Mouse (Mus musculus) megakaryocyte, embryonic 14.5 days (primary cell): ENCODE measurements around the gene Phykpl. TPM values are rescaled to one million over a fixed set of nuclear protein-coding genes. Genes with fewer than 3 reads are reported as not detected.

ENCODE experiments used
- H3K27me3 ChIP-seq: replicated peaks from 2 replicates; pipeline ENCODE3; 2012; ENCODE audit warnings: inconsistent platforms
- H3K36me3 ChIP-seq: replicated peaks from 2 replicates; pipeline ENCODE3; 2012; ENCODE audit warnings: low read length, inconsistent platforms, mixed read lengths
- H3K4me1 ChIP-seq: 2 replicates; pipeline ENCODE4 v1.6.1; 2012; ENCODE audit warnings: inconsistent platforms
- H3K4me3 ChIP-seq: replicated peaks from 2 replicates; pipeline ENCODE3; 2012; ENCODE audit warnings: moderate library complexity, mild to moderate bottlenecking, inconsistent platforms
- H3K9me3 ChIP-seq: 2 replicates; pipeline ENCODE4 v1.6.1; 2012; ENCODE audit warnings: inconsistent platforms
- FLI1 ChIP-seq: IDR thresholded peaks from 2 replicates; pipeline ENCODE4 v1.6.1; 2012; ENCODE audit warnings: low read length, inconsistent platforms, mixed read lengths
- GATA1 ChIP-seq: IDR thresholded peaks from 3 replicates; pipeline ENCODE4 v1.6.1; 2012; ENCODE audit warnings: mixed read lengths, low read length, inconsistent platforms, borderline replicate concordance
- polyA plus RNA-seq: library from polyadenylated mRNA; stranded (reverse); fragments of >175 nt; gene quantifications from 2 replicates; pipeline ENCODE4 v1.2.3, GENCODE M21; 2012; ENCODE audit warnings: low replicate concordance; ENCODE audit not compliant: insufficient read depth

Gene Phykpl
- 10.1 and 21.6 TPM in 2 replicates for polyA plus RNA-seq

DNA sequence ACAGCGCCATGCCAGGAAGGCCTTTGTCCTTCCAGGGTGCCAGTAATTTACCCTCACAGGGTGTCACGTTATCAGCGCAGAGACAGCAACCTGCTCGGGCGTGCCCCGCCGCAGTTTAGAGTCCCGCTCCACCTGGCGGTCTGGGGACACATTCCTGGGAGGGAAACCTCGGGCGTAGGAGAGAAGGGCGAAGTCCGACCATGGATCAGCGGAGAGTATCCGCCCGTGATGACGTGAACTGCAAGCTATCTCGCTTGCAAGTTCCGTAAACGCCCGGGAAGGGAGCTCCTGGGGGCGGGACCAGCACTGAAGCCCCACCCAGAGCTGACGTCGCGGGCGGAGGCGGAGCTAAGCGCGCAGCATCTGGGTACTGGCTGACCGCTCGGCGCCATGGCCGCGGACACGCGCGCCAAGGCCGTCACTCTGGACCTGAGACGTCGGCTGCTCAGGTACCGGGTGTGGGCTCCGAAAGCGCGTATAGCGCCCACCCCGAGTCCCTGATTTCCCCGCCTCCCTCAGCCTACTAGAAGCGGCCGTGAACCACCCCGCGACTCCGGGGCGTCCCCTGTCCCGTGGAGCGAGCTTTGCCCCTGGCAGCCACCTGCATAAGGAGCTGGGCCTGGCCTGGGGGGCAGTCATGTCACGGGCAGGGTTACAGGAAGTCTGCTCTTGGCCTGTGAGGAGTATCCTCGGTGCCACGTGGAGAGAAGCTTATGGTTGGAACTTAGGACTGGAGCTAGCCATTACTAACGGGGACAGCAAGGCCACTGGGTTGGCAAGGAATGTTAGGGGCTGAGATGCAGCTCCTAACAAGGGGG is at the start of gene Phykpl:
Phykpl (plus strand) TSS at position 327 of the 818 bp plus-strand sequence.
- Histone ChIP-seq H3K4me1 (peaks cover 83% of the 10 kb centered on the region), H3K9me3 (no peaks in the 10 kb centered on the region), H3K27me3 (no peaks in the 10 kb centered on the region), H3K4me3 (peak within 1 kb of the TSS; percentile 95), H3K36me3 (peaks cover 42% of the 10 kb centered on the region)
- peak; percentile 70; the same call in 1 of the 3 replicates for TF ChIP-seq GATA1
- no peak for TF ChIP-seq FLI1

DNA sequence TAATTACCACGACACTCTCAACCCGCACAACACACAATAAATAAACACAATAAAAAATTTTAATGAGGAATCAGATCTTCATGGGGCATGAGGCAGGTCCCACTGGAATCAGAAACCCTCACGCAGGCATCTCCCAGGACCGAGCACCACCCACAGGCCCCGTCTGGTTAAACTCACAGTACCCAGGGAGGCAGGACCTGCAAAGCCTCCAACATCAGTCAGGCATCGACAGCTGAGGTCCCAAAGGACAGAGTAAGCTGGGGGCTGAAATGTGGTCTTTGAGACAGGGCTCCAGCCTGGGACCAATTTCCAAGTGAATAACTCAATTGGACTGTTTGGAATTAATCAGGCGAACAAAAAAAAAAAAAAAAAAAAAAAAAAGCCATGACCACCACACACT is 46.2 kb upstream of the Phykpl start:
- no peaks in the 10 kb centered on the region for H3K36me3 ChIP-seq
- peaks cover 39% of the 10 kb centered on the region for H3K4me1 ChIP-seq
- H3K27me3 ChIP-seq, result peaks cover 9% of the 10 kb centered on the region
- no peak overlapping the region for H3K4me3 ChIP-seq
- H3K9me3 ChIP-seq, result no peaks in the 10 kb centered on the region
- no peak for TF ChIP-seq GATA1
- TF ChIP-seq FLI1, result no peak

DNA sequence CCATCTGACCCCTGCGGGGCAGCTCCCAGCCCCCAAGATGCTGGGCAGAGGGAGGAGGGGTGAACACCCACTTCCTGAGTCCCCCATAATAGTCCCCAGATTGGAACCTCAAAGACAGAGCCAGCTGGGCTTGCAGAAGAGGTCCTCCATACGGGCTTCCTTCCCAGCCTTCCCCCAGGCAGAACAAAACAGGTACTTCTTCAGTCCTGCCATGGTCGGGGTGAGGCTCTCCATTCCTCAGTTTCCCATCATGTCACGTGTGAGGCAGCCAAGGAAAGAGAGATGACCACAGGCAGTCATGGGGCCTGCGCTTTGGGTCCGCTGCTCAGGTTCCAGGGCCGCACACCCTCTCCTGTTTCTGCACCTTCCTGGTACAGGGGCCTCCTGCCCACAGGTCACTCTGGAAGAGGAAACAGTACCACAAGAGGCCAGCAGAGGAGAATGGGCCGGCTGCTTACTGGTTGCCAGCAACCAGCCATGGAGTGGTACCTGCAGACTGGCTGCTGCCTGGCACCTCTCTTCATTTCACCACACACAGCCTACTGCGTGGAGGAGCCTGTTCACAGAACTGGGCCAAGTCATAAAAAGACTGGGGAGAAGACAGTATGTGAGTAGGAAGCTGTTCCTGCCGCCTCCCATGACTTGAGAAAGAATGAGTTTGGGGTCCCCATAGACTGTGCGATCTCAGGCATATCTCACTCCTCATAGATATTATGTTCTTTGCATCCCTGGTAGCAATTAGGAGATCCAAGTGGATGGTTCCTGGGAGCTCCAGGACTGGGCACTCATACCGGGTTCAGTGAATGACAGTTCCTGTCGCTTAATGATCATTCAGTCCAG is 45.4 kb upstream of the Phykpl start:
- TF ChIP-seq FLI1 (no peak), GATA1 (no peak)
- Histone ChIP-seq H3K9me3 (no peaks in the 10 kb centered on the region), H3K36me3 (no peaks in the 10 kb centered on the region), H3K4me3 (no peak overlapping the region), H3K4me1 (peaks cover 47% of the 10 kb centered on the region), H3K27me3 (peaks cover 9% of the 10 kb centered on the region)

DNA sequence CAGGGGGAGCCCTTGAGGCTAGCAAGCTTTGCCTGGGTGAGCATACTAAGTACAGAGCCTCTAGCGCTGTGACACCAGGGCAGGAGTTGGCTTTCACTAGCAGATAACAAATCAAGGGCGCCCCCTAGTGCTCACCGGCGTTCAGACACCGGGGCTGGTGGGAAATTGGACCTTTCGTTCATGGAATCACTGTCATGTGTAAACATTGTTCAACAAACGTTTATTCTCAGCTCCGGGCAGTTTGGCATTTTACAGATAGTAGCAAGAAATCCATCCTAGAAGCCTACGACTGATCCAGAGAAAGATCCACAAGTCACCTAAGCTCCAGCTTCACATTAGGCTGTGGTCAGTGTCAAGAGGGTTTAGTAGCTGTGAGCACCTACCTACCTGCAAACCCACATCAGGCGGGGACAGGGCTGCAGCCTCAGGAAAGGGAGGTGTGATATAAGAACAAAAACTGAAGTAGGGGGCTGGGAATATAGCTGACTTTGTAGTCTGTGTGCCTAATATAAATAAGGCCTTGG is 44.7 kb upstream of the Phykpl start:
- Histone ChIP-seq H3K36me3 (no peaks in the 10 kb centered on the region), H3K27me3 (peaks cover 9% of the 10 kb centered on the region), H3K4me1 (peaks cover 54% of the 10 kb centered on the region), H3K4me3 (no peak overlapping the region), H3K9me3 (no peaks in the 10 kb centered on the region)
- TF ChIP-seq GATA1, result no peak
- no peak for TF ChIP-seq FLI1

DNA sequence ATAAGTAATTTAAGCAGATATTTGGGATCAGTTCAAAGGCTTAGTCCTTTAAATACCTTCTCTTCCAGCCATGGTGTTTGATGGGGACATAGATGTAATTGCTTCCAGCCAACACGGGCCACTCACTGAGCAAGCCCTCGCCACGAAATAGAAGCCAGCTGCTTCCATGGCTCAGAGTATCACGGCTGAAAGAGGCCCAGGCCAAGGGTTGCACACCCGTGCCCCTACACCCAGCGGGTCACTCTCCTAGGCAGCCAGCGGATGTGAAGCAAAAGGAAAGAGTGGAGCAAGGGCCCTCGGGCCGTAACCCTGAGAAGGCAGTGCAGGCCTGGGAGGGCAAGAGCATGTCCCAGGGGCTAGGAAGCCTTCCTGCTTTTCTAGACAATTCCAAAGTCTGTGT is 42.1 kb upstream of the Phykpl start:
- TF ChIP-seq FLI1 (no peak), GATA1 (no peak)

DNA sequence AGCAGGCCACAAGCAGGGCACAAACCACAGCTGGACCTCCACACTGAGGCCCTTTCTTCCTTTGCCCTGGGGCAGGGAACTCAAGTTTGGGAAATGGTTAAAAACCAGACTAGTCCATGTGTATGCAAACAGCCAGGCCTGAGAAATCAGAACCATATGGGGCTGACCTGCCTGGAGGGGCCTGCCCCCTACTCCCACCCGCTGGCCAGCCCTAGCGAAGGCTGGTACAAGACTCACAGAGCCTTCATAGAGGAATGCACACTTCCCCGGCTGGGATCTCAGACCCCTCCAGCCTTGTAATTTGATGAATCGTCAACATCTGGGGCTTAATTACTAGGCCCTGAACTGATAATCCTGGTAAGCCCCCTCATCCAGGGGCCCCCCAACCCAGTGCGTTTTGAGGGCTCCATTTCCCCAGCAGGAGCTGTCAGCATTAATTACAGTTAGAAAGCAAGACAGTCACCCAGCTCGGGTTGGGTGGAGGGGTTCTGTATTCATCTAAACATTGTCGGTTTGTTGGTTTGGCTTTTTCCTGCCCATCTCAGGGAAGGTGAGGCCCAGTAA is 41.0 kb upstream of the Phykpl start:
- no peak for TF ChIP-seq FLI1
- TF ChIP-seq GATA1, result no peak
- Histone ChIP-seq H3K4me3 (no peak overlapping the region), H3K4me1 (peaks cover 78% of the 10 kb centered on the region), H3K36me3 (no peaks in the 10 kb centered on the region), H3K9me3 (no peaks in the 10 kb centered on the region), H3K27me3 (peaks cover 6% of the 10 kb centered on the region)

More for the DNA sequence above, 42.1 kb upstream of the Phykpl start:
- Histone ChIP-seq H3K27me3 (peaks cover 6% of the 10 kb centered on the region), H3K36me3 (no peaks in the 10 kb centered on the region), H3K9me3 (no peaks in the 10 kb centered on the region), H3K4me1 (peaks cover 70% of the 10 kb centered on the region), H3K4me3 (no peak overlapping the region)

DNA sequence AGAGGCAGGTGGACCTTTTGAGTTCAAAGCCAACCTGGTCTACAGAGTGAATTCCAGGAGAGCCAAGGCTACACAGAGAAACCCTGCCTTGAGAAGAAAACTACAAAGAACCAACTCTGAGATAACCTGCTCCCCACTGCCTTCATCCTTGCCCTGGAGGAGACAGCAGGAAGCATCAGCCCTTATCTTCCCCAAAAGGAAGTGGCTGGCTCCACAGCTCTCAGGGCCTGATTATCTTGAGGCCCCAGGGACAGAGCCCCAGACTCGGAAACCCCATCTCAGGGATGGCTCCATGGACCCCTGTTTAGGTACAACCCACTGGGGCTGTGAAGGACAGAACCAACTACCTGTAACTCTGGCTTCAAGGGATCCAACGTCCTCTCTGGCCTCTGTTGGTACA is 40.1 kb upstream of the Phykpl start:
- peaks cover 9% of the 10 kb centered on the region for H3K27me3 ChIP-seq
- H3K36me3 ChIP-seq, result no peaks in the 10 kb centered on the region

DNA sequence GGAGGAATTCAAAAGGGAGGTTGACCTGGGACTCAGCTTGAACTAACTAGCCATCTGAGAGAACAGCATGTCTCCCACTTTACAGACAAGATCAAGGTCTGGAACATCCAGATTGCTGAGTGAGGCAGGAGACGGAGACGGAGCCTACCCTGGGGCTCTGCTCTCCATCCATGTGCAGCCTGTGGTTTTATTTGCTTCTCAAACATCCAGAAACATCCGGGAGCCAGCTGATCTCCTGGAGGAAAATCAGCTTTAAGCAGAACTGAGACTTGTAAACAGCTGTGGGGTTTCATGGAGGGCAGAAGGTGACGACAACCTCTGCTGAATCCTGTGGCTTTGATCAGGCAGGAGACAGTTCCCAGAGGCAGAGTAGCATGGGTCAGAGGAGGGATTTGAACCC is 38.7 kb upstream of the Phykpl start:
- Histone ChIP-seq H3K4me3 (no peak overlapping the region), H3K4me1 (peaks cover 81% of the 10 kb centered on the region), H3K9me3 (no peaks in the 10 kb centered on the region), H3K36me3 (no peaks in the 10 kb centered on the region), H3K27me3 (peaks cover 23% of the 10 kb centered on the region)
- TF ChIP-seq FLI1, result no peak

More for the DNA sequence above, 40.1 kb upstream of the Phykpl start:
- Histone ChIP-seq H3K4me1 (peaks cover 80% of the 10 kb centered on the region), H3K9me3 (no peaks in the 10 kb centered on the region), H3K4me3 (peak overlapping the region; percentile 44)
- TF ChIP-seq FLI1 (no peak), GATA1 (peak; percentile 41; the same call in 1 of the 3 replicates)

DNA sequence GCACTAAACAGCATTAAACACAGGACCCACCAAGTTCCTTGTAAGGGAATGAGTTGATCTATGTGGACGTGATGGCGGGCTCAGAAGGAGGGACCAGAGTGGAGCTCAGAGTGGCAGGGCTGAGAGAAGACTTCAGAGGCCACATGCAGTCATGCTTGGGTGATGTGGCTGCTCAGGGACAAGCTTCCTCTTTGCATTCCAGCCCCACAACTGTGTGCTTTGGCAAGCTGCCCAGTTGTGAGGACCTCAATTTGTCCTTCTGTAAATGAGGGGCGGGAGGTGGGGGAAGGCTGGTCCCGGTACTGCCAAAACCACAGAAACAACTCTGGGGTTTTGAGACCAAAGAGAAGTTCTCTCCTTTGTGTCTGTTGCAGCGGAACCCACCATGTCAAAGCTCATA is 33.3 kb upstream of the Phykpl start:
- peaks cover 46% of the 10 kb centered on the region for H3K27me3 ChIP-seq
- H3K36me3 ChIP-seq, result no peaks in the 10 kb centered on the region
- no peak overlapping the region for H3K4me3 ChIP-seq
- H3K4me1 ChIP-seq, result peaks cover 51% of the 10 kb centered on the region
- H3K9me3 ChIP-seq, result no peaks in the 10 kb centered on the region
- TF ChIP-seq GATA1 (no peak), FLI1 (no peak)
